Mouse (Mus musculus) CD4-positive, CD25-positive, alpha-beta regulatory T cell, adult 4 months (primary cell): ENCODE data around the gene Dgkq. TPM values are rescaled to one million over a fixed set of nuclear protein-coding genes. Genes with fewer than 3 reads are reported as not detected.

Source experiments
- ATAC-seq: one replicate; pipeline ENCODE4 v1.8.0; 2017
- polyA plus RNA-seq, 2 experiments: library from polyadenylated mRNA; unstranded; fragments of 100-300 nt; shearing (Covaris generic); gene quantifications; one replicate each; pipeline ENCODE4 v1.2.1; 2017

Dgkq gene
- 1 to 10 TPM; 5.2 to 7.0 TPM for polyA plus RNA-seq

GRCm38 (mm10) chr5:108668977-108669936 is at the start of gene Dgkq:
TSS of gene Dgkq (minus strand) at chr5:108669672.
- ATAC-seq, result peak; percentile 88

GRCm38 (mm10) chr5:108718051-108718450 is 48.6 kb upstream of the Dgkq start:
- no peak for ATAC-seq

- no peak for ATAC-seq
These were observed 46.5 kb upstream of the Dgkq start for GRCm38 (mm10) chr5:108715974-108716373.

DNA sequence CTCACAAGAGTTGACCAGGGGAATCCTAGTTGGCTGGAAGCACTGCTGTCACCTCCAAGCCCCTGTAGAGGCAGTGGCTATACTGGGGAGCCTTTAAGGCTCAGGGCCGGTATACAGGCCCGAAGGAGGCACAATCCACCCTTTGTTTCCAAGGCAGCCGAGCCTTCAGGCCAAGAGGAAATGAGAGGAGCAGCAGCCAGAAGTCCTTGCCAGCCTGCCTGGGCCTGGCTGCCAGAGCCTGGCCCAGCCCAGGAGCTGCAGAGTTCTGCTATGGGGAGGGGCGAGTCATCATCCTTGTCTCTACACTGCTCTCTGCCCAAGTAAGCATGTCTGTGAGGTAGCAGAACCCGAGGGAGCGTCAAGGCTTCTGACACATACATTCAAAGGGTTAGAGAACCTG is 44.7 kb upstream of the Dgkq start:
- no peak for ATAC-seq

- no peak for ATAC-seq
These were observed 44.2 kb upstream of the Dgkq start for GRCm38 (mm10) chr5:108713691-108714090.

DNA sequence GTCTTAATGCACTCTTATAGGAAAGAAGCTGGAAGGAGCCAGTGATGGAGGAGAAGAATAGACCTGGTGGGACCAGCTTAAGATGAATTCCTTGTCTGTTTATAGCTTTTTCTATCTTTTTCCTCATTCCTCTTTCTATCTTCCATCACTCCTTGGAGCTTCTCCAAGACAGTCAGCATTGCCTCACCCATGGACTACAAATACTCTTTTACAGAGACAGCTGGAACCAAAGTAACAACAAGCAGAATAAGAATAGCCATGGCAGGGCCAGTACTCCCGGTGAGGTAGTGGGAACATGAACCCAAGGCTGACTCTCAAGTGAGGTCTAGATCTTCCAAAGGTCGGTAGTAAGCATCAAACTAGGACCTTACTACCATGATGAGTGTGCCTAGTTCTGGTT is 43.6 kb upstream of the Dgkq start:
- ATAC-seq, result no peak

GRCm38 (mm10) chr5:108711968-108712367 is 42.5 kb upstream of the Dgkq start:
- ATAC-seq, result no peak

- no peak for ATAC-seq
These were observed 39.7 kb upstream of the Dgkq start for GRCm38 (mm10) chr5:108708981-108709731.

DNA sequence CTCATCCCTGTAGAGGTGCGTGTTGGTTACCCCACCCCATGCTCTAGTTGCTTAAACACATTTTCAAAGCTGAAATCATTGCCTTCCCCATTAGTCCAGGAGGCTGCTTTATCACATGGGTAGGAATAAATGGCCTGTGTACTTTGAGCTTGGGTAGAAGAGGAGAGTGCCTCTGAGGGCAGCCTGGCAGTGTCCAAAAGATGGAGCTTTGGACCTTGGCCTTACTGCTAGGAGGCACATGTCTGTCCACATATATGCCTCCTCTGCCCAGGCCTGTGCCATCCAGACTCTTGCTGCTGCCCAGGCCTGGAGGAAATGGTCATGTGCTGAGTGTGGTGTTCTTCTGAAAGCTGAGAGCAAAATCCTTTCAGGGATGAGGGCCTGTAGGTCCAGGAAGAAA is 38.9 kb upstream of the Dgkq start:
- ATAC-seq, result no peak

DNA sequence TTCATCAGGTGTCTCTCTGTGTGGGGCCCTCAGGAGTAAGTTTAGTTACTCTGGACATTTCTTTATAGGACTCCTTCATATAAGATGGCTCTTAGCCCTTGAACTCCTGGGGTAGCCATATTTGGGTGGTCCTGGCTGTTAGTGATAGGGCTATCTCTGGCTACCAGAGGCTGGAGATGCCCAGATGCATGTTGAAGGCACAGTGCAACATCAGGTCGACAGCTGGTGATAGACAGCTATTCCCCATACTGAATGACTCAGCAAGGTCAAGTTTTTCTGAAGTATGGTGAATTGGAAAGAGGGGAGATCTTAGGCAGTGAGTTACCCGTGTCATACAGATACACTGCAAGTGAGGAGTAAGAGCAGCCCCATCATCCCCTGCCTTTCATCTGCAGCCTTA is 38.3 kb upstream of the Dgkq start:
- ATAC-seq, result no peak

- no peak for ATAC-seq
These were observed 34.5 kb upstream of the Dgkq start for GRCm38 (mm10) chr5:108703754-108704626.

DNA sequence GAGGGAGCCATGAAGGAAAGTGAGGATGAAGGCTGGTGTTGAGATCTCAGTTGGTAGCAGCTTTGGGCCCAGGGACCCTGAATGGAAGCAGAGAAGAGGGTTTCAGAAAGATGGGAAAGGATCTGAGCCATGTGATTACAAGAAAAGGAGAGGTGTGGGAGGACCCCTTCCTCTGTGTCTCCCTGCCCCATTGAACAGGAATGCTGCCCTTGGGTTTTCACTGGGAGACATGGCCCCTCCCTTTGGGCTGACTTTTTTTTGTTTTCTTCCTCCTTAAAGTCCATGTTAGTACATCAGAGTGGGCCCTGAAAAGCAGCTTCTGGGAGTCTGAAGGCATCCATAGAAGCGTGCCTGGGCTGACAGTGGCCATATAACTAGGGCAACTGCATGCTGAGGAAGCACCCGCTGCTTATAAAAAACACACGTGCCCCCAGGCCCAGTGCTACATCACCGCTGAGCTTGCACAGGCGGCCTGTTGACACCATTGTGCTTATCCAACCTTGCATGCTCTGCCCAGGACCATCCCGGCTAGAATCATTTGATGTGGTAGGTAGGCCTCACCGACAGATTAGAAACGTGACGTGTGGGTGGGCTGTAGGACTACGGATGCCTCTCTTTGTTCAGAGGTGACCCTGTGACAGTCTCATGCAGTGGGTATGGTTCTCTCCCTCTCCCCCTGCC is 32.0 kb upstream of the Dgkq start:
- ATAC-seq, result no peak

DNA sequence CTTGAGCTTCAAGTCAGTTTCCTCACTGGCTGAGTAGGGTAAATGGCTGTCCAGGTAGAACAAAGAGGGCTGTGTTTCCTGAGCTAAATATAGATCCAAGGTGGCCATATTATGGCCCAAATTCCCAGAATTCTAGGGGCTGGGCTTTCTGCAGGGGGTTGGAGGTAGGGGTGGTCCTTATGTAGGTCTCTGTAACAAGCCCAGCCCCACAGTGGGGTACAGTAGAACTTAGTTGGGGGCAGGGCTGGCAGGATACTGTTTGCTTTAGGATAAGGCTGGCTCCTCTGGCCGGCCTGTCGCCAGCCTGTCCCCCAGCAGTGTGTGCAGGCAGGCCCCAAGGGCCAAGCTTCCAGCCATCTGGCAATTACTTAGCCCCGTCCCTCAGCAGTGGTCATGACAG is 30.9 kb upstream of the Dgkq start:
- no peak for ATAC-seq

GRCm38 (mm10) chr5:108697341-108697753 is 27.9 kb upstream of the Dgkq start:
- ATAC-seq, result no peak

- ATAC-seq, result no peak
These were observed 27.1 kb upstream of the Dgkq start for GRCm38 (mm10) chr5:108696542-108696941.

- ATAC-seq, result no peak
These were observed 26.4 kb upstream of the Dgkq start for GRCm38 (mm10) chr5:108695861-108696260.

DNA sequence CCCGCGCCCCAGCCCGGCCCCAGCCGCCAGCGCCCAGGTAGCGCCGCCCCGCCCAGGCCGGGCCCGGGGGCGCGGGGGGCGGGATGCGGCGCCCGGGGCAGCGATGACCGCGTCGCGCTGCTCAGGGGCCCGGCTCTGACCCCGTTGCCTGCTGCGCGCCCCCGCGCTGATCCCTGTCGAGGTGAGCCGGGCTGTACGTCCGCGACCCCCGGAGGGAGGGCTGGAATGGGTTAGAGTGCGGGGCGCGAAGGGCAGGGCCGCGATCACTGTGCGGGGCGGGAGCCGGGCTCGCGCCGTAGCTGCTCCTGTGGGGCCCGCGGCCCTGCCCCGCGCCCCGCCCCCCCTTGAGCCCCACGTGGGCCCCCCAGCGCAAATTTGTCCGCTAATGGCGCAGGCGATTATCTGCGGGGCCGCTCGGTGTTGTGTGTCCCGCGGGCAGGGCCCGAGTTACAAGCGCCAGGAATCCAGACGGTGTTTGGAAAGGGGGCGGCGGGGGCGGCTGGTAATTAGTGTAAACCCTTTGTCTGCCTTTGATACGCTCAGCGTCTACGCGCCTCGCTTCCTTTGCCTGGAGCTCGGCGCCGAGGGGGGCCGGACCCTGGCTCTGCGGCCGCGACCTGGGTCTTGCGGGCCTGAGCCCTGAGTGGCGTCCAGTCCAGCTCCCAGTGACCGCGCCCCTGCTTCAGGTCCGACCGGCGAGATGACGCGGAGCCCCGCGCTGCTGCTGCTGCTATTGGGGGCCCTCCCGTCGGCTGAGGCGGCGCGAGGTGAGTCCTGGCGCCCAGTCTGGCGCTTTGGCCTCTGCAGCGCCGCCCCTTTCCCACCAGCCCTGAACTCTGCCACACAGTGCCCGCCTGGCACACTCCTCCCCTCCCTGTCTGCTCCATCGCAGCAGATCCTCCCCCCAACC is 25.1 kb upstream of the Dgkq start:
- no peak for ATAC-seq

GRCm38 (mm10) chr5:108693872-108694288 is 24.4 kb upstream of the Dgkq start:
- peak; percentile 91 for ATAC-seq

DNA sequence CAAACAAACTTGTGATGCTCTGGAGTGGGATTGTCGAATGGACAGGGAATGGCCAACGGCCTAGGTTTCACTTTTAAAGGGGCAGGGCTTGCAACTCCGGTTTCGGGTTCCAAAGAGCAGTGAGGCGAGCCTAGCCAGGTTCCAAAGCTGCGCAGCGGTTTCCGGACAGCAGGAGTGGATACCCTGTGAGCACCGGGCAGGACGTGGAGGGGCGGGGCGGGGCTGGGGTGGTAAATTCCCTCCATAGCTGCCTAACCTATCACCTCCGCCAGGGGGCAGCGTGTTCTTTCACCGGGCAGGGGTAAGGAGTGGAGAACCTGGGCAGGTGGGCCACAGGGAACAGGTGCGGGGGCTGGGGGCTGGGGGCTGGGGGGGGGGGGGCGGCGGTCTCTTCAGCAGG is 22.8 kb upstream of the Dgkq start, which contains the start of gene Fgfrl1:
Gene Fgfrl1, plus strand, starts transcription at position 112 of the 400 bp plus-strand sequence.
- ATAC-seq, result peak; percentile 56

- ATAC-seq, result no peak
These were observed 21.7 kb upstream of the Dgkq start for GRCm38 (mm10) chr5:108691152-108691551.

DNA sequence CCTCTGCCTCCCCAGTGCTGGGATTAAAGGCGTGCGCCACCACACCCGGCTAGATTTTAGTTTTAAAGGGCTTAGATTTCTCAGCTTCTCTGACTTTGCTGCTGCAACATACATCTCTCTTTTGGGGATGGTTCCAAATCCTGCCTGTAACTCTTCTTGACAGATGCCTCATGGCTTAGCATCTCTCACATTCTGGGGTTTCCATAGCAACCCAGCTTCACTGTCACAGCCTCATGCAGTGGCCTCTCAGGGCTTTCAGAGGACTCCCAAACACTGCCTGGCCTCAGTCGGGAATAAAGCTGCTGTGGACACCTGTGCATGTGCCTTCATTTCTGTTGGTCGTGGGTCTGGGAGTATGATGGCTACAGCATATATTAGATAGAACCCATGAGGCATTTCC is 19.6 kb upstream of the Dgkq start:
- no peak for ATAC-seq
